Mouse (Mus musculus) adrenal gland, adult (tissue): Measurements from ENCODE around the gene B430306N03Rik.

Experiments used
- DNase-seq, 2 experiments: peaks; one replicate each; pipeline ENCODE4 v3.0.0; 2022 to 2023; ENCODE audit warnings: low spot score in 1 of 2; ENCODE audit not compliant: inconsistent age in 2 of 2

The B430306N03Rik gene

GRCm38 (mm10) chr17:48360462-48360861 lies 44.5 kb downstream of the B430306N03Rik start:
- DNase-seq: no peak

DNA sequence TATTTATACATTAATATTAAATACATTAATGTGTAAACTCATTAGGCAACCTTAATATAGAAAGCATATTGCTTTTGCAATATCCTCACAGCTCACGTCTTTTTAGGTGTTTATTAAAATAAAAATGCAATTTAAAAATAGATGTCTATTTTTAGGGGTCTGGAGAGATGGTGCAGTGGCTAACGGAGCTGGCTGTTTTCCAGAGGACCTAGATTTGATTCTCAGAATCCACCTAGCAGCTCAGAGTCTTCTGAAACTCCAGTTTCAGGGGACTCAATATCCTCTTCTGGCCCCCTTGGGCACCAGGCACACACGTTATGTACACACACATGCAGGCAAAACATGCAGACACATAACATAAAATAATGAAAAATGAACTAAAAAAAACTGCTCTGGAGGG lies 46.4 kb downstream of the B430306N03Rik start:
- no peak for DNase-seq

DNA sequence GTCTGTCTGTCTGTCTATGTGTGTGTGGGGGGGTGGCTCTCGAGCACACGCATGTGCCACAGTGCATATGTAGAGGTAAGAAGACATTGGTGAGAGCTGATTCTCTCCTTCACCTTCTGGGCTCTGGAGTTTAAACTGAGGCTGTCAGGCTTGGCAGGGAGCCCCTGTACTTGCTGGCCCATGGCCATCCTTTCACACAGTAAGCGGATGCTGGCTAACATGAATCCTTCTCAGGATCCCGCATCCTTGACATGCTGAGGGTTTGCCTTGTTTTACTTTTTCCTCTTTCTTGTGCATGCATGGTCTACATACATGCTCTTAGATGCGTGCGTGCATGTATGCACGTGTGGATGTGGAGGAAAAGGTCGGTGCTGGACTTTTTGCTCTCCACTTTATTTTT lies 47.0 kb downstream of the B430306N03Rik start:
- DNase-seq: peak in 1 of 2 experiments; percentile 59

- DNase-seq: no peak
Observed at GRCm38 (mm10) chr17:48363421-48363965, 47.6 kb downstream of the B430306N03Rik start.

DNA sequence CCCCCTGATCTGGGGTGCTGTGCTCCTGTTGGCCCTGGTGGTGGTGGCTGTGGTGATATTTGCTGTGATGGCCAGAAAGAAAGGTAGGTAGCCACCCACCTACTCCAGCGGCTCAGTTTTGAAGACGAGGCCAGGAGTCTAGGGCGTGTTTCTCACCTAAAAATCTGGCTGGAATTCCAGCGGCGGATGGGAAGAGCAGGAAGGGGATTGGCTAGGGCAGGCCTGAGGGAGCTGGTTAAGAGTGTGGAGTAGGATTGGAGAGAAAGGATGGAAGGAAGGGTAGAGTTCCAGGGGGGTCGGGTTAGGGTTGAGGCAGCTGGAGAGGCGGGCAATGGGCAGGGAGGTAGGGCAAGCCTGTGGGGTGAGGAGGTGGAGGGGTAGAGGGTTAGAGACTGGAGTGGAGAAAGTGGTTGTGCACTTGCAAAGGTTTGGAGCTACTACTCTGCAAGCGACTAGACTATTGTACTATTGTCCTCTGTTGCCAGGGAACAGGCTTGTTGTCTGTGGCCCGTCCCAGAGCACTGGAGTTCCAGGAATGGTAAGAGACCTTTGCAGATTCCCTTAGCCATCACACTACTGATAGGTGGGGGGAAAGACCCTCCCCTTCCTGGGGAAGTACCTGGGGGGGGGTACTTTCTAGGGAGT lies 49.7 kb downstream of the B430306N03Rik start:
- DNase-seq: no peak

GRCm38 (mm10) chr17:48366806-48367205 lies 50.9 kb downstream of the B430306N03Rik start:
- DNase-seq: no peak

GRCm38 (mm10) chr17:48371621-48372020 lies 55.7 kb downstream of the B430306N03Rik start:
- no peak for DNase-seq

DNA sequence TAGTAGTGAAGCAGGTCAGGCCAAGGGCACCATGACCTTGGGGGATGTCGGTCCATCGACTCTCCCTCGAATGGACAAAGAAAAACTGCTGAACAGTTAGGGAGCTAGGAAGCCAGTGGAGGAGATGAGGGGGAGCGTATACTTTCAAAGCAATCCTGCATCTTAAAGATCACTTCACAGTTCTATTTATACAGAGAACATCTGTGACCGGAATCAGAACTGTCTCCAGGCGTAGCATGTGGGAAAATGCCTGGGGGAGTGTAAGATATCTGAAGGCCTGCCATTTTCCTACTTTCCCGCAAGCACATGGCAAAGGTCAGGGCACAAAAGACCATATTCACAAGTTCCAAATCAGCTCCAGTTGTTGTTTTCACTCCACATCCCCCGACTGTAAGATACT lies 57.0 kb downstream of the B430306N03Rik start:
- DNase-seq: no peak

- DNase-seq: no peak
Observed at GRCm38 (mm10) chr17:48376102-48376501, 60.2 kb downstream of the B430306N03Rik start.
